Mouse (Mus musculus) neural tube, embryonic 15.5 days (tissue): ENCODE results near the gene Depdc5. TPM values are rescaled to one million over a fixed set of nuclear protein-coding genes. Genes with fewer than 3 reads are reported as not detected.
"Not testable (repeated sequence)": the region's sequence is repeated elsewhere in the genome, so short reads cannot be mapped to it uniquely, and the experiment has no call there.

ENCODE experiments used
- ATAC-seq: fragments of 200-750 bp; cut with Nextera tagmentation; 2 replicates; pipeline ENCODE4 v1.8.0; 2017; ENCODE audit warnings: mild to moderate bottlenecking, moderate TSS enrichment, moderate library complexity; ENCODE audit not compliant: low FRiP score
- H3K27ac ChIP-seq: fragments of 300-500 bp; sonication (generic); replicated peaks from 2 replicates; pipeline ENCODE4 v1.5.1; 2015; ENCODE audit warnings: mild to moderate bottlenecking, inconsistent platforms
- H3K27me3 ChIP-seq: fragments of 300-500 bp; sonication (generic); replicated peaks from 2 replicates; pipeline ENCODE4 v1.6.1; 2015; ENCODE audit warnings: inconsistent platforms
- H3K36me3 ChIP-seq: fragments of 300-500 bp; sonication (generic); 2 replicates; pipeline ENCODE4 v1.6.1; 2015; ENCODE audit warnings: inconsistent platforms
- H3K4me1 ChIP-seq: fragments of 300-500 bp; sonication (generic); 2 replicates; pipeline ENCODE4 v1.6.1; 2015; ENCODE audit warnings: inconsistent platforms
- H3K4me2 ChIP-seq: fragments of 300-500 bp; sonication (generic); 2 replicates; pipeline ENCODE4 v1.6.1; 2015; ENCODE audit warnings: inconsistent platforms, mild to moderate bottlenecking, moderate library complexity
- H3K4me3 ChIP-seq: fragments of 300-500 bp; sonication (generic); replicated peaks from 2 replicates; pipeline ENCODE4 v1.5.1; 2015; ENCODE audit warnings: mild to moderate bottlenecking, inconsistent platforms
- H3K9ac ChIP-seq: fragments of 300-500 bp; sonication (generic); replicated peaks from 2 replicates; pipeline ENCODE4 v1.6.1; 2015; ENCODE audit warnings: mild to moderate bottlenecking, inconsistent platforms
- H3K9me3 ChIP-seq: fragments of 300-500 bp; sonication (generic); replicated peaks from 2 replicates; pipeline ENCODE4 v1.6.1; 2016; ENCODE audit warnings: inconsistent platforms
- WGBS: fragments of 180-500 bp; shearing (Covaris S2); methylation state at CpG from one replicate; pipeline ENCODE4 v1.1.7; 2015; ENCODE audit warnings: mixed read lengths; 5-methylcytosine and 5-hydroxymethylcytosine counted together
- polyA plus RNA-seq: library from polyadenylated mRNA; unstranded; fragments of >200 nt; fragmentation: Nextera tagmentation; extraction: Ambion mirVana; gene quantifications from 2 replicates; pipeline ENCODE4 v1.2.1, GENCODE M21; 2015

Depdc5 gene
- polyA plus RNA-seq, 1 experiment from 2014 or later: 24.9 TPM

DNA sequence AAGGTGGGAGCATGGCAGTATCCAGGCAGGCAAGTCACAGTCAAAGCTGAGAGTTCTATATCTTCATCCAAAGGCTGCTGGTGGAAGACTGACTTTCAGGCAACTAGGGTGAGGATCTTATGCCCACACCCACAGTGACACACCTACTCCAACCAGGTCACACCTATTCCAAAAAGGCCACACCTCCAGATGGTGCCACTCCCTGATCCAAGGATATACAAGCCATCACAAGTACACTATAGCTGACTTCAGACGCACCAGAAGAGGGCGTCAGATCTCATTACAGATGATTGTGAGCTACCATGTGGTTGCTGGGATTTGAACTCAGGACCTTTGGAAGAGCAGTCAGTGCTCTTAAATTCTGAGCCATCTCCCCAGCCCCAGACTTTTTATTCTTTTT is 55.8 kb downstream of the Depdc5 start:
- H3K9me3 ChIP-seq, H3K27me3 ChIP-seq, H3K4me3 ChIP-seq, H3K27ac ChIP-seq, H3K4me1 ChIP-seq, H3K4me2 ChIP-seq, H3K9ac ChIP-seq, ATAC-seq: not testable (repeated sequence)
- 93% methylated on average over 2 of the region's 2 CpGs for WGBS
- peaks cover 63% of the 10 kb centered on the region for H3K36me3 ChIP-seq

DNA sequence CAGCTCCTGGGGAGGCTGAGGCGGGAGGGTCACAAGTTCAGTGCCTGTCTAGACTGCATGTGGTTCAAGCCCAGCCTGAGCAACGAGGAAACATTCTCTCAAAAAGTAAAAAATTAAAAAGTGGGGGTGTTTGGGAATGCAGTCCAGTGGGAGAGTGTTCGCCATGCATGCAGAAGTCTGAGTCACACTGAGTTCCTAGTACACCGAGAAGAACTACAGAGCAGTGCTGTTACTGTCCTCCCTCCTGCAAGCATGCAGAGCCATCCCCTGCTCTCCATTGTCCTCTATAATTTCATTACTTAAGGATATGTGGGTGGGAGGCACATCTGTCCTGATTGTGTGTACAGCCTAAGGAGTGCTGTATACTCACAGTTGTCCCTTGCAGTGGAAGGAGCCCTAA is 59.4 kb downstream of the Depdc5 start:
- H3K36me3 ChIP-seq: peaks cover 68% of the 10 kb centered on the region

DNA sequence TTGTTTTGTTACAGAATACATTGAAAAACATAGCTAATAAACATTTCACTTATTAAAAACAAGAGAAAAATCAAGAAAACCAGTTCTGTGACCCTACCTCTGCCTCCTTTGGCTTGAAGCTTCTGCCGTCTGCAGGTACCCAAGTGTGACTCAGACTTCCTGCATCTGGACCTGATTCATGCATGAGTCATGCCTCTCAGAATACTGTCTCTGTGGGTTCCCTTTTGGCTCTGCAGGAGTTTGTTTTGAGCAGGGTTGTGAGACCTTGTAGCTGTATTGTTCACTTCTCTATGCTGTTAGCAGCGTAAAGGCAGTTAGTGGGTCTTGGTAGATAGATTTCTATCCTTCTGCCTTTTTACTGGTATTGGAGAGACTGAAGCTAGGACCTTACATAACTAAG is 67.3 kb downstream of the Depdc5 start:
- Histone ChIP-seq H3K9ac (no peak overlapping the region), H3K4me3 (no peak overlapping the region), H3K27me3 (no peaks in the 10 kb centered on the region), H3K27ac (no peak overlapping the region), H3K36me3 (peaks cover 75% of the 10 kb centered on the region), H3K9me3 (no peaks in the 10 kb centered on the region), H3K4me2 (no peak overlapping the region), H3K4me1 (no peaks in the 10 kb centered on the region)
- WGBS: 77% methylated on average over 2 of the region's 2 CpGs
- no peak for ATAC-seq

More for the DNA sequence above, 59.4 kb downstream of the Depdc5 start:
- Histone ChIP-seq H3K9ac (no peak overlapping the region), H3K9me3 (no peaks in the 10 kb centered on the region), H3K27me3 (no peaks in the 10 kb centered on the region), H3K27ac (no peak overlapping the region), H3K4me1 (no peaks in the 10 kb centered on the region), H3K4me2 (no peak overlapping the region), H3K4me3 (no peak overlapping the region)
- no peak for ATAC-seq
- WGBS: 95% methylated on average over 4 of the region's 4 CpGs

DNA sequence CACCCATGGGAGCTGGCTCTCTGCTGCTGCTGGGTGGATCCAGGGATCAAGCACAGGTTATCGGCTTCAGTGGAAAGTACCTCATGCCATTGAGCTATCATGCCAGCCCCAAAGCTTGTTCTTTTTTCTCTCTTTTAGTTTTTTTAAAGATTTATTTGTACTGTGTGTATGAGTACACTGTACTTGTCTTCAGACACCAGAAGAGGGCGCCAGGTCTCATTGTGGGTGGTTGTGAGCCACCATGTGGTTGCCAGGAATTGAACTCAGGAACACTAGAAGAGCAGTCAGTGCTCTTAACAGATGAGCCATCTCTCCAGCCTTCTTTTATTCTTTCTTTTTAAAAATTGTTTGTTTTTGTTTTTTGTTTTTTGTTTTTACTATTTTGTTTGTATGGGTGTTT is 71.2 kb downstream of the Depdc5 start:
- no peak overlapping the region for H3K4me3 ChIP-seq
- WGBS: 61% methylated on average over 2 of the region's 2 CpGs
- H3K4me2 ChIP-seq: no peak overlapping the region
- no peak overlapping the region for H3K27ac ChIP-seq
- H3K9ac ChIP-seq: no peak overlapping the region
- H3K27me3 ChIP-seq: no peaks in the 10 kb centered on the region
- H3K36me3 ChIP-seq: peaks cover 67% of the 10 kb centered on the region
- no peaks in the 10 kb centered on the region for H3K4me1 ChIP-seq
- no peak for ATAC-seq
- no peaks in the 10 kb centered on the region for H3K9me3 ChIP-seq

DNA sequence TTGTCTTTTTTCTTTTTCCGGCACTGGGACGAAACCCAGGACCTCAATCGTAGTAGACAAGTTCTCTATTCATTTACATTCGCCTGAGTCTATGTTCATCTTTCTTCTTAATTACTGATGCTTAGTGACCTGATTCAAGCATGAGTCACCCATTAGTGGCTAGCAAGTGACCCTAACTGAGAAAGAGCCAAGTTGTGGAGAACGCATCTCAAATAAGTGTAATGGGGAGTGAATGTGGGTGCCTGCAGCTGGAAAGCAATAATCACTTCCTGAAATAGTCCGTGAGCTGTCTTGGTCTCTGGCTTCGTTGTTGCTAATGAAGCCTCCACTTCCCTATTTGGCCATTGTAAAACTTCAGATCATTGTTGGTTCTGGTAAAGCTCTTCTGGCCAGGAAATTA is 77.1 kb downstream of the Depdc5 start:
- WGBS: 85% methylated on average over 7 of the region's 7 CpGs
- no peak overlapping the region for H3K4me3 ChIP-seq
- H3K27ac ChIP-seq: no peak overlapping the region
- H3K9me3 ChIP-seq: no peaks in the 10 kb centered on the region
- no peaks in the 10 kb centered on the region for H3K27me3 ChIP-seq
- no peak overlapping the region for H3K4me2 ChIP-seq
- no peak overlapping the region for H3K9ac ChIP-seq
- no peaks in the 10 kb centered on the region for H3K4me1 ChIP-seq
- peaks cover 75% of the 10 kb centered on the region for H3K36me3 ChIP-seq
- ATAC-seq: no peak

DNA sequence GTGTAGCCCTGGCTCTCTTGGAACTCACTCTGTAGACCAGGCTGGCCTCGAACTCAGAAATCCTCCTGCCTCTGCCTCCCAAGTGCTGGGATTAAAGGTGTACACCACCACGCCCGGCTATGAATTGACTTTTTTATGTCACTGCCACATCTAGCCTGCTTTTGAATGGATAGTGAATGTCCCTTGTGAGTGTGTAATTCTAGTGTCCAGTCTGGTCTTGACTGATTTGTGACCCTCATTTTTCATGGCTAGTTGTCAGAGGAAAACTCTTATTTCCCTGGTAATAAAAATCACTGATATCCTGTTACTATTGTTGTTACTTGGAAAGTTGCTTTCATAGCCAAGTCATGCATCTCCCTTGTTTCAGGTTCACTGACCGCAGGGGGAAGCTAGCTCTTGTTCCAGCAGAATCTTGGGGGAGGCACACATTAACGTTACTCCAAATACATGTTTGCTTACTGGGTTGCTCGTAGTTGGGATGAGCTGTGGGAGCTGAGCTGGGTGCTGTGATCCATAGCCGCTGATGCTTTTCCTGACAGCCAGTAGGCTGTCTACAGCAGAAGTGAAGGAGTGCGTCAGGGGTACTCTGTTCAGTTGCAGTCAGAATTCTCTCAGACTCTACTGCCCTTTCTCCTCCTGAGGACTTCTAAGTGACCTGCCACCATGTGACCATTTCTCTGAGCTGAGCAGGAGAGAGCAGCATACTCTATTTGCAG is 77.9 kb downstream of the Depdc5 start:
- no peaks in the 10 kb centered on the region for H3K4me1 ChIP-seq
- H3K9ac ChIP-seq: no peak overlapping the region
- H3K4me3 ChIP-seq: no peak overlapping the region
- H3K36me3 ChIP-seq: peaks cover 72% of the 10 kb centered on the region
- no peaks in the 10 kb centered on the region for H3K27me3 ChIP-seq
- no peaks in the 10 kb centered on the region for H3K9me3 ChIP-seq
- 92% methylated on average over 8 of the region's 8 CpGs for WGBS
- no peak for ATAC-seq
- H3K27ac ChIP-seq: no peak overlapping the region
- no peak overlapping the region for H3K4me2 ChIP-seq

DNA sequence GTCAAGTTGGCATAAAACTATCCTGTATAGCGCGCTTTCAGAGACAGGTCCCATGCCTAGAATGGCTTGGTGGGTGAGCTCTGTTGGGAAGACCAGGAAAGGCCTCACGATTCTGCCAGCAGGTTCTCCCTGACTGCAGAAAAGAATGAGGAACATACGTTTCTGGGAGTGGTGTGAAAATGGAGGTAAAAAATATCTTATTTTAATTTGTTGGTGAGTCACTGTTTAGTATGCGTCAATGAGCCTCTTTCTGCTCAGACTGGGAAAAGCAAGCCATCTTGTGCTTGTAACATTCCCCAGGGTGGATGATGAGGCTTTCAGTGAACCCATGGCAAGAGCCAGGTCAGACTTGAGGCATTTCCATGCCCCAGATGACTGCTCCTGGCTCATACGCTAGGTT is 86.6 kb downstream of the Depdc5 start:
- no peak overlapping the region for H3K4me2 ChIP-seq
- H3K9me3 ChIP-seq: no peaks in the 10 kb centered on the region
- H3K27ac ChIP-seq: no peak overlapping the region
- no peaks in the 10 kb centered on the region for H3K27me3 ChIP-seq
- whole genome bisulfite sequencing: 95% methylated on average over 6 of the region's 6 CpGs
- H3K4me1 ChIP-seq: no peaks in the 10 kb centered on the region
- H3K4me3 ChIP-seq: no peak overlapping the region
- ATAC-seq: no peak
- H3K36me3 ChIP-seq: peaks cover 53% of the 10 kb centered on the region
- H3K9ac ChIP-seq: no peak overlapping the region

DNA sequence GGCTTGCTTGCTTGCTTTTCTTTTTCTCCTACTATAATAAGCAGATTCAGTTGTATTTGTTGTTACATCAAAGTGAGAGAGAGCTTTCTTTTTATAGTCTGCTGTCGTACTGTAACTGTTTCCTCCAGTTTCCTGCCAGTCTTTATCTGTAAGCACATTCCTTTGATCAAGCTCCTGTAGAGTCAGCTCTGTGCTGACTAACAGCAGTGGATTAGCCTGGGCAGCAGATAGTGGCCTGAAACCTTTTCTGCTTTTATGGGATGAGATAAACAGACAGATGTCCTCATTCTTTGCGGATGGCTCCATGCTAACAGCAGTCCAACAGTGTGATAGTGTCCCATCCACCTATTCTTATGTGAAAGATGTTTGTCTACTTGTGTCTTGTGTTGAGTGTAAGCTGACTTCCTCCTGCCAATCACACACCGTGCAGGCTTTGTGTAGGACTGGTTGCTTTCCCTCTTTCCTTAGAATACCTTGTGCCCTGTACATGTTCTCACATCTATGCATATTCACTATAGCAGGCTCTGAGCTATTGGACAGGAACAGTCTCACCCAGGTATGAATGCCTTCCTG is 87.3 kb downstream of the Depdc5 start:
- peaks cover 53% of the 10 kb centered on the region for H3K36me3 ChIP-seq
- H3K27ac ChIP-seq: no peak overlapping the region
- ATAC-seq: no peak
- H3K4me1 ChIP-seq: no peaks in the 10 kb centered on the region
- no peak overlapping the region for H3K4me3 ChIP-seq
- H3K4me2 ChIP-seq: no peak overlapping the region
- H3K27me3 ChIP-seq: no peaks in the 10 kb centered on the region
- no peak overlapping the region for H3K9ac ChIP-seq
- no peaks in the 10 kb centered on the region for H3K9me3 ChIP-seq
- 91% methylated on average over 3 of the region's 3 CpGs for WGBS

DNA sequence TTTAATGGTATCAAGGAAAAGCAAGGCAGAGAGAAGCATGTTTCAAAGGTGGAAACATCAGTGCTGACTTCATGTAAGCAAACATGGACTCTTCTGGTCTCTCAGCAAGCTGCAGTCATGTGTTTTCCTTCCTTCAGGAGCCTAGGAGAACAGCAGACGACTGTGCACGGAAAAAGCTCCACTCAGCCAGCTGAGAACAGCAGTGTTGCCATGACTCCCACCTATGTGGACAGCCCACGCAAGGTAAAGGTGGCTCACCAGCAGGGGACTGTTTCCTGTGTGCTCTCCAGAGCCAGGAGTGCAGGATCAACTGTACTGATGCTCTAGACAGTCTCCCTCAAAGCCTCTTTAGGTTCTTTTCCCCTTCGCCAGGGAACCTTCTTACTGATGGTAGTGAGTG is 92.2 kb downstream of the Depdc5 start:
- no peak for ATAC-seq
- Histone ChIP-seq H3K27me3 (no peaks in the 10 kb centered on the region), H3K27ac (no peak overlapping the region), H3K4me3 (no peak overlapping the region), H3K4me1 (no peaks in the 10 kb centered on the region), H3K9me3 (no peaks in the 10 kb centered on the region), H3K9ac (no peak overlapping the region), H3K4me2 (no peak overlapping the region), H3K36me3 (peaks cover 47% of the 10 kb centered on the region)
- 96% methylated on average over 4 of the region's 4 CpGs for WGBS

DNA sequence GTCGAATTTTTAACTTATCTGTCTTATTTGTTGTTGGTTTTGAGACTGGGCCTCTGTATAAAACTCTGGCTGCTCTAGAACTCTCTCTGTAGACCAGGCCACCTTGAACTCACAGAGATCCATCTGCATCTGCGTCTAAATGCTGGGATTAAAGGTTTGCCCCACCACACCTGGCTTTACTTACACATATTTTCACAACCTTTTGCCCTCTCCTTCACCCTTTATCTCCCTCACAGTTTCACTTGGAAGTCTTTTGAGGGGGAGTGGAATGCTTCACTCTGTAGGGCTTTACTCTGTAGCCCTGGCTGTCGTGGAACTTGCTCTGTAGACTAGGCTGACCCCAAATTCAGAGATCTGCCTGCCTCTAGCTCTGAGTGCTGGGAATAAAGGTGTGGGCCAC is 98.1 kb downstream of the Depdc5 start:
- WGBS: 84% methylated on average over 3 of the region's 3 CpGs
- no peak for ATAC-seq

DNA sequence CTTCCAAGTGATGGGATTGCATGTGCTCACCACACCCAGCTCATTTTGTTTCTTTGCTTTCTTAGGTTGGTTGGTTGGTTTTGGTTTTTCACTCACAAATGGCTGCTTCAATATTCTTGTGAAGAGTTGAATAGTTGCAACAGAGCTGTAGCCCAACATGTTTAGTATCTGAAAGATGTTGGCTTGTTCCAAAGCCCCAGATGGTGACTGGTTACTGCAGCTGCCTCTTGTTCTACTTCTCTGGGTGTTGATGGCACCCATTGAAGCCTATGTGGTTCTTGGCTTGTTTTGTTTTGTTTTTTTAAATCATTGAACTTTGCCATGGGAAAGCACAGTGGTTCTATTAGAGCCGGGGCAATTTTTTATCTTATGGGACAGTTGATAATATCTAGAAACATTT is 99.1 kb downstream of the Depdc5 start:
- no peak overlapping the region for H3K4me3 ChIP-seq
- H3K9me3 ChIP-seq: no peaks in the 10 kb centered on the region
- WGBS: 97% methylated on average over 1 of the region's 1 CpGs
- H3K27ac ChIP-seq: no peak overlapping the region
- H3K36me3 ChIP-seq: peaks cover 61% of the 10 kb centered on the region
- no peak overlapping the region for H3K4me2 ChIP-seq
- no peak for ATAC-seq
- H3K9ac ChIP-seq: no peak overlapping the region
- H3K4me1 ChIP-seq: no peaks in the 10 kb centered on the region
- H3K27me3 ChIP-seq: no peaks in the 10 kb centered on the region

More for the DNA sequence above, 98.1 kb downstream of the Depdc5 start:
- Histone ChIP-seq H3K4me3 (no peak overlapping the region), H3K36me3 (peaks cover 54% of the 10 kb centered on the region), H3K4me1 (no peaks in the 10 kb centered on the region), H3K9ac (no peak overlapping the region), H3K27ac (no peak overlapping the region), H3K9me3 (no peaks in the 10 kb centered on the region), H3K4me2 (no peak overlapping the region), H3K27me3 (no peaks in the 10 kb centered on the region)

DNA sequence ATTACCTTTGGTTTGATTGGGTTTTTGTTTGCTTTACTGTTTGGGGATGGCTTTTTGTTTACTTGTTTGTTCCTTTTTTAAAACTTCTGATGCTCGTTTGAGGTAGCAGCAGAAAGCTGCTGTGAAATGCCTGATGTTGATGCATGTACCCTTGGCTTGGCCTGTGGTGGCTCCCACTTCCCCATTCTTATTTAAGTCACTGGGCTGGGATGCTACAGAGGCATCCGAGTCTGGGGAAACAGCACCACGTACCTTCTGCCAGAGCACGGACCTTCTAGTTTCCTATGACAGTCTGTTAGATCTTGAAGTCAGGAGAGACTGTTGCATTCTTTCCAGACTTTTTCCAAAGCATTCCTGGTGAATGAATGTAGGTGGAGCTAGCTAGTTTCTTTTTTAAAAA is 113.0 kb downstream of the Depdc5 start:
- no peak overlapping the region for H3K4me3 ChIP-seq
- H3K9ac ChIP-seq: no peak overlapping the region
- no peak overlapping the region for H3K27ac ChIP-seq
- no peaks in the 10 kb centered on the region for H3K27me3 ChIP-seq
- 0 out of 2 replicates have a peak, but pooled peaks cover 4% of the 10 kb centered on the region for H3K4me1 ChIP-seq
- 88% methylated on average over 4 of the region's 4 CpGs for WGBS
- ATAC-seq: no peak
- H3K36me3 ChIP-seq: peaks cover 14% of the 10 kb centered on the region
- H3K9me3 ChIP-seq: no peaks in the 10 kb centered on the region
- no peak overlapping the region for H3K4me2 ChIP-seq
